In the genomic region with DNA sequence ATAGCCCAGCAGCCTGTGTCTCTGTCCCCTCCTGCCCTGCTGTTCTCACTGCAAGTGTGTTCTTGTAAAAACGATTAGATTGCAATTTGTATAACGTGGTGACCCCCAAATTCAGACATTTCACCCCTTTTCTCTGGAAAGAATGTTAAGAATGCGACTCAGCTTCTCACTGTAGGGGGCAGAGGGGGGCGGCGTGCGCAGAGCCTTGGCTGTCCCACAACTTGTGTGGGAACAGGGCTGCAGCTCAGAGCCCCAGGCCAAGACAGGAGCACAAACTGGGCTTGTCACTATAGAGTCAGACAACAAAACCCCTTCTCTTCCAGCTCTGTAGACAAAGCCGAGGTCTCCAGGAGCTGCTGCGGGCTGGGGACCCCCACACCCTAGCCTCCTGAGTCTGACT, we compare ENCODE assay signal across 13 mouse cellular contexts. TPM values are rescaled to one million over a fixed set of nuclear protein-coding genes. Genes with fewer than 3 reads are reported as not detected.
DNase-seq lines count a peak whose midpoint lies in the region; ATAC-seq and TF ChIP-seq lines count a peak whose summit lies in the region.
"Had no signal": no experiment of that assay in that cellular context is flagged by ENCODE, and none has a peak within 500 bp of the region (broad histone marks: within the 10 kb centered on the region; RNA-seq: fewer than 3 reads in every experiment).

No protein-coding gene starts in this region.

- 8% methylated on average over 8 of the region's 8 CpGs for WGBS in forebrain, embryonic 12.5 days
- WGBS in forebrain, embryonic 16.5 days: 16% methylated on average over 8 of the region's 8 CpGs
- WGBS in lung, embryonic 16.5 days: 18% methylated on average over 8 of the region's 8 CpGs
- 28% methylated on average over 8 of the region's 8 CpGs for WGBS in lung, postnatal 0 days
- 14% methylated on average over 8 of the region's 8 CpGs for whole genome bisulfite sequencing in embryonic facial prominence, embryonic 11.5 days
- WGBS in limb, embryonic 11.5 days: 29% methylated on average over 8 of the region's 8 CpGs
- 68% methylated on average over 8 of the region's 8 CpGs for WGBS in liver, postnatal 0 days (ENCODE audit: insufficient replicate concordance)
- 42% methylated on average over 8 of the region's 8 CpGs for WGBS in intestine, embryonic 15.5 days

- TF ChIP-seq CTCF in lung, postnatal 0 days (IDR thresholded peaks at IDR 0.05): no peak
- no peak for TF ChIP-seq CTCF in liver, postnatal 0 days (IDR thresholded peaks at IDR 0.05; ENCODE audit: low read depth)

- H3K9me3 ChIP-seq in forebrain, embryonic 12.5 days: peaks cover 4% of the 10 kb centered on the region; the same call in 1 of the 2 replicates
- peaks cover 3% of the 10 kb centered on the region; the same call in 1 of the 2 replicates for H3K9me3 ChIP-seq in forebrain, embryonic 16.5 days (ENCODE audit: control insufficient read depth, low read length)
- no peaks in the 10 kb centered on the region for H3K9me3 ChIP-seq in lung, embryonic 16.5 days (ENCODE audit: control insufficient read depth, low read length)
- H3K9me3 ChIP-seq in lung, postnatal 0 days (ENCODE audit: low read length): no peaks in the 10 kb centered on the region
- H3K9me3 ChIP-seq in embryonic facial prominence, embryonic 11.5 days (replicated peaks; ENCODE audit: control insufficient read depth, low read length): no peaks in the 10 kb centered on the region
- H3K9me3 ChIP-seq in limb, embryonic 11.5 days (ENCODE audit: control insufficient read depth, low read length): no peaks in the 10 kb centered on the region
- no peaks in the 10 kb centered on the region for H3K9me3 ChIP-seq in liver, postnatal 0 days (ENCODE audit: low read length)
- no peaks in the 10 kb centered on the region for H3K9me3 ChIP-seq in intestine, embryonic 15.5 days
- H3K9me3 ChIP-seq: liver, embryonic 12.5 days had no signal

- no peak for TF ChIP-seq EP300 in lung, postnatal 0 days (IDR thresholded peaks at IDR 0.05)
- TF ChIP-seq EP300 in liver, postnatal 0 days (IDR thresholded peaks at IDR 0.05; ENCODE audit: low read depth): no peak

- peaks cover 30% of the 10 kb centered on the region for H3K4me1 ChIP-seq in forebrain, embryonic 12.5 days
- 0 out of 2 replicates have a peak, but pooled peaks cover 2% of the 10 kb centered on the region for H3K4me1 ChIP-seq in forebrain, embryonic 16.5 days (replicated peaks; ENCODE audit: control insufficient read depth, insufficient read depth, low read length)
- peaks cover 11% of the 10 kb centered on the region for H3K4me1 ChIP-seq in lung, embryonic 16.5 days (replicated peaks; ENCODE audit: control insufficient read depth, insufficient read depth, low read length)
- H3K4me1 ChIP-seq in lung, postnatal 0 days (ENCODE audit: insufficient read depth, low read depth, low read length): no peaks in the 10 kb centered on the region
- H3K4me1 ChIP-seq in embryonic facial prominence, embryonic 11.5 days (ENCODE audit: control insufficient read depth, insufficient read depth, low read length): peaks cover 5% of the 10 kb centered on the region
- peaks cover 6% of the 10 kb centered on the region; the same call in 1 of the 2 replicates for H3K4me1 ChIP-seq in limb, embryonic 11.5 days (ENCODE audit: control insufficient read depth, insufficient read depth, low read length)
- peaks cover 1% of the 10 kb centered on the region; the same call in 1 of the 2 replicates for H3K4me1 ChIP-seq in liver, postnatal 0 days (ENCODE audit: insufficient read depth)
- peaks cover 15% of the 10 kb centered on the region; the same call in 1 of the 2 replicates for H3K4me1 ChIP-seq in intestine, embryonic 15.5 days (replicated peaks)

- peak overlapping the region; percentile 3; the same call in 1 of the 2 replicates for H3K27ac ChIP-seq in forebrain, embryonic 12.5 days
- H3K27ac ChIP-seq in forebrain, embryonic 16.5 days (ENCODE audit: low read length): no peak overlapping the region
- no peak overlapping the region for H3K27ac ChIP-seq in lung, embryonic 16.5 days (ENCODE audit: low read length)
- no peak overlapping the region for H3K27ac ChIP-seq in lung, postnatal 0 days (ENCODE audit: low read length)
- 0 out of 2 replicates have a peak overlapping the region, but pooled peaks have one; percentile 38 for H3K27ac ChIP-seq in embryonic facial prominence, embryonic 11.5 days (replicated peaks; ENCODE audit: low read depth, low read length)
- H3K27ac ChIP-seq in limb, embryonic 11.5 days (replicated peaks; ENCODE audit: low read depth, low read length): 0 out of 2 replicates have a peak overlapping the region, but pooled peaks have one; percentile 52
- no peak overlapping the region for H3K27ac ChIP-seq in liver, postnatal 0 days (ENCODE audit: low read depth)
- no peak overlapping the region for H3K27ac ChIP-seq in intestine, embryonic 15.5 days
- H3K27ac ChIP-seq: liver, embryonic 12.5 days had no signal

- no peak overlapping the region for H3K4me2 ChIP-seq in forebrain, embryonic 12.5 days
- no peak overlapping the region for H3K4me2 ChIP-seq in forebrain, embryonic 16.5 days (ENCODE audit: low read length)
- no peak overlapping the region for H3K4me2 ChIP-seq in lung, embryonic 16.5 days (ENCODE audit: low read depth, low read length)
- H3K4me2 ChIP-seq in lung, postnatal 0 days (replicated peaks; ENCODE audit: low read depth, low read length): no peak overlapping the region
- H3K4me2 ChIP-seq in embryonic facial prominence, embryonic 11.5 days (ENCODE audit: low read depth, low read length): no peak overlapping the region
- no peak overlapping the region for H3K4me2 ChIP-seq in limb, embryonic 11.5 days (ENCODE audit: low read depth, severe bottlenecking)
- no peak overlapping the region for H3K4me2 ChIP-seq in liver, postnatal 0 days (ENCODE audit: low read depth, low read length)
- H3K4me2 ChIP-seq in intestine, embryonic 15.5 days (replicated peaks): no peak overlapping the region
- H3K4me2 ChIP-seq: liver, embryonic 12.5 days had no signal

- peaks cover 93% of the 10 kb centered on the region for H3K27me3 ChIP-seq in forebrain, embryonic 12.5 days
- peaks cover 12% of the 10 kb centered on the region for H3K27me3 ChIP-seq in forebrain, embryonic 16.5 days (replicated peaks; ENCODE audit: control insufficient read depth, insufficient read depth, low read length)
- H3K27me3 ChIP-seq in lung, embryonic 16.5 days (ENCODE audit: control insufficient read depth, insufficient read depth, low read depth, low read length): no peaks in the 10 kb centered on the region
- no peaks in the 10 kb centered on the region for H3K27me3 ChIP-seq in lung, postnatal 0 days (replicated peaks; ENCODE audit: insufficient read depth, low read length)
- no peaks in the 10 kb centered on the region for H3K27me3 ChIP-seq in embryonic facial prominence, embryonic 11.5 days (ENCODE audit: control insufficient read depth, insufficient read depth, low read length)
- no peaks in the 10 kb centered on the region for H3K27me3 ChIP-seq in limb, embryonic 11.5 days (ENCODE audit: control insufficient read depth, insufficient read depth, low read length)
- no peaks in the 10 kb centered on the region for H3K27me3 ChIP-seq in liver, postnatal 0 days (ENCODE audit: insufficient read depth, low read length)
- H3K27me3 ChIP-seq in intestine, embryonic 15.5 days (replicated peaks): no peaks in the 10 kb centered on the region
- H3K27me3 ChIP-seq: liver, embryonic 12.5 days had no signal

- H3K9ac ChIP-seq in forebrain, embryonic 12.5 days: no peak overlapping the region
- H3K9ac ChIP-seq in forebrain, embryonic 16.5 days (replicated peaks; ENCODE audit: low read depth, low read length): no peak overlapping the region
- 0 out of 2 replicates have a peak overlapping the region, but pooled peaks have one; percentile 12 for H3K9ac ChIP-seq in lung, embryonic 16.5 days (ENCODE audit: low read length)
- H3K9ac ChIP-seq in lung, postnatal 0 days (replicated peaks; ENCODE audit: low read depth): no peak overlapping the region
- no peak overlapping the region for H3K9ac ChIP-seq in embryonic facial prominence, embryonic 11.5 days (replicated peaks; ENCODE audit: low read length)
- peak overlapping the region; percentile 28; the same call in 1 of the 2 replicates for H3K9ac ChIP-seq in limb, embryonic 11.5 days (ENCODE audit: low read length)
- no peak overlapping the region for H3K9ac ChIP-seq in liver, postnatal 0 days (replicated peaks)
- H3K9ac ChIP-seq in intestine, embryonic 15.5 days: no peak overlapping the region
- H3K9ac ChIP-seq: liver, embryonic 12.5 days had no signal

- DNase-seq in lung, postnatal 0 days (ENCODE audit: low spot score): no peak
- no peak for DNase-seq in embryonic facial prominence, embryonic 11.5 days (ENCODE audit: low spot score)
- no peak for DNase-seq in limb, embryonic 11.5 days (ENCODE audit: low spot score)
- DNase-seq in liver, postnatal 0 days: no peak
- DNase-seq: adrenal gland, adult 2 months; cerebellum, adult 9-11 months; right cerebral cortex, postnatal 14 days had no signal

- H3K36me3 ChIP-seq in forebrain, embryonic 12.5 days (replicated peaks): peaks cover 18% of the 10 kb centered on the region
- peaks cover 4% of the 10 kb centered on the region for H3K36me3 ChIP-seq in forebrain, embryonic 16.5 days (ENCODE audit: control insufficient read depth, insufficient read depth)
- H3K36me3 ChIP-seq in lung, embryonic 16.5 days (ENCODE audit: control insufficient read depth, insufficient read depth, low read length): peaks cover 9% of the 10 kb centered on the region
- H3K36me3 ChIP-seq in lung, postnatal 0 days (ENCODE audit: insufficient read depth, low read length): peaks cover 22% of the 10 kb centered on the region; the same call in 1 of the 2 replicates
- H3K36me3 ChIP-seq in embryonic facial prominence, embryonic 11.5 days (replicated peaks; ENCODE audit: control insufficient read depth, insufficient read depth, low read depth, low read length): no peaks in the 10 kb centered on the region; the same call in 1 of the 2 replicates
- H3K36me3 ChIP-seq in limb, embryonic 11.5 days (ENCODE audit: control insufficient read depth, insufficient read depth, low read length): peaks cover 2% of the 10 kb centered on the region; the same call in 1 of the 2 replicates
- peaks cover 13% of the 10 kb centered on the region for H3K36me3 ChIP-seq in liver, postnatal 0 days (replicated peaks; ENCODE audit: insufficient read depth, low read length)
- H3K36me3 ChIP-seq in intestine, embryonic 15.5 days: peaks cover 6% of the 10 kb centered on the region; the same call in 1 of the 2 replicates

- no peak for ATAC-seq in forebrain, embryonic 12.5 days (ENCODE audit: low FRiP score)
- no peak for ATAC-seq in forebrain, embryonic 16.5 days
- peak; percentile 34; the same call in 1 of the 2 replicates for ATAC-seq in lung, embryonic 16.5 days (ENCODE audit: low read depth)
- ATAC-seq in lung, postnatal 0 days: no peak
- ATAC-seq in embryonic facial prominence, embryonic 11.5 days (replicated peaks; ENCODE audit: insufficient number of reproducible peaks, low FRiP score, low TSS enrichment, low read depth): no peak
- ATAC-seq in limb, embryonic 11.5 days (ENCODE audit: insufficient number of reproducible peaks, low FRiP score, low TSS enrichment, low read depth): no peak
- no peak for ATAC-seq in liver, postnatal 0 days
- ATAC-seq in intestine, embryonic 15.5 days: no peak
- ATAC-seq: intestine, embryonic 16.5 days had no signal

- no peak overlapping the region for H3K4me3 ChIP-seq in forebrain, embryonic 12.5 days (replicated peaks)
- H3K4me3 ChIP-seq in forebrain, embryonic 16.5 days (replicated peaks; ENCODE audit: low read length): no peak overlapping the region
- H3K4me3 ChIP-seq in lung, embryonic 16.5 days (ENCODE audit: low read length): no peak overlapping the region
- no peak overlapping the region for H3K4me3 ChIP-seq in lung, postnatal 0 days (ENCODE audit: low read depth, low read length)
- no peak overlapping the region for H3K4me3 ChIP-seq in embryonic facial prominence, embryonic 11.5 days (ENCODE audit: low read depth, low read length)
- H3K4me3 ChIP-seq in limb, embryonic 11.5 days (ENCODE audit: low read depth, low read length): no peak overlapping the region
- no peak overlapping the region for H3K4me3 ChIP-seq in liver, postnatal 0 days (ENCODE audit: low read depth, low read length)
- H3K4me3 ChIP-seq in intestine, embryonic 15.5 days (replicated peaks): no peak overlapping the region
- H3K4me3 ChIP-seq: liver, embryonic 12.5 days had no signal

RNA-seq across cellular contexts. Expression of a gene that starts 21.7 kb away (rescaled TPM):
- 45.5 and 47.1 TPM in 2 replicates for polyA plus RNA-seq in forebrain, embryonic 12.5 days (2016; fragmentation: Nextera tagmentation; extraction: Ambion mirVana)
- 41.4 and 44.0 TPM in 2 replicates for polyA plus RNA-seq in forebrain, embryonic 16.5 days (2015; fragmentation: Nextera tagmentation; extraction: Ambion mirVana)
- polyA plus RNA-seq in lung, embryonic 16.5 days (2015; fragmentation: Nextera tagmentation; extraction: Ambion mirVana): 55.0 and 60.5 TPM in 2 replicates
- 40.1 and 44.2 TPM in 2 replicates for polyA plus RNA-seq in lung, postnatal 0 days (2015; fragmentation: Nextera tagmentation; extraction: Ambion mirVana)
- 50.1 and 54.5 TPM in 2 replicates for polyA plus RNA-seq in embryonic facial prominence, embryonic 11.5 days (2014; fragmentation: Nextera tagmentation; extraction: Ambion mirVana)
- 51.6 and 52.0 TPM in 2 replicates for polyA plus RNA-seq in limb, embryonic 11.5 days (2014; fragmentation: Nextera tagmentation; extraction: Ambion mirVana)
- 12.8 and 13.1 TPM in 2 replicates for polyA plus RNA-seq in liver, postnatal 0 days (2015; fragmentation: Nextera tagmentation; extraction: Ambion mirVana)
- polyA plus RNA-seq in intestine, embryonic 15.5 days (2015; fragmentation: Nextera tagmentation; extraction: Ambion mirVana): 36.2 and 38.2 TPM in 2 replicates

RNA-seq across cellular contexts. Expression of a gene that starts 21.8 kb away (rescaled TPM):
- 18.1 and 18.2 TPM in 2 replicates for polyA plus RNA-seq in forebrain, embryonic 12.5 days (2016; fragmentation: Nextera tagmentation; extraction: Ambion mirVana)
- polyA plus RNA-seq in forebrain, embryonic 16.5 days (2015; fragmentation: Nextera tagmentation; extraction: Ambion mirVana): 12.8 and 14.6 TPM in 2 replicates
- polyA plus RNA-seq in lung, embryonic 16.5 days (2015; fragmentation: Nextera tagmentation; extraction: Ambion mirVana): 17.4 and 18.7 TPM in 2 replicates
- polyA plus RNA-seq in lung, postnatal 0 days (2015; fragmentation: Nextera tagmentation; extraction: Ambion mirVana): 8.7 and 9.7 TPM in 2 replicates
- polyA plus RNA-seq in embryonic facial prominence, embryonic 11.5 days (2014; fragmentation: Nextera tagmentation; extraction: Ambion mirVana): 15.3 and 18.2 TPM in 2 replicates
- 19.7 and 21.4 TPM in 2 replicates for polyA plus RNA-seq in limb, embryonic 11.5 days (2014; fragmentation: Nextera tagmentation; extraction: Ambion mirVana)
- 3.1 and 3.4 TPM in 2 replicates for polyA plus RNA-seq in liver, postnatal 0 days (2015; fragmentation: Nextera tagmentation; extraction: Ambion mirVana)
- 13.3 and 14.0 TPM in 2 replicates for polyA plus RNA-seq in intestine, embryonic 15.5 days (2015; fragmentation: Nextera tagmentation; extraction: Ambion mirVana)

Comparison
In these comparisons a context has a peak if more than half of its experiments do, and no peak if none do; other contexts are left out.
1. H3K27ac ChIP-seq: peak in forebrain, embryonic 12.5 days (single experiment), embryonic facial prominence, embryonic 11.5 days (single experiment) and limb, embryonic 11.5 days (single experiment); none in forebrain, embryonic 16.5 days (single experiment), lung, embryonic 16.5 days (single experiment), lung, postnatal 0 days (single experiment), liver, postnatal 0 days (single experiment) and intestine, embryonic 15.5 days (single experiment).
2. H3K9ac ChIP-seq: peak in lung, embryonic 16.5 days (single experiment) and limb, embryonic 11.5 days (single experiment); none in forebrain, embryonic 12.5 days (single experiment), forebrain, embryonic 16.5 days (single experiment), lung, postnatal 0 days (single experiment), embryonic facial prominence, embryonic 11.5 days (single experiment), liver, postnatal 0 days (single experiment) and intestine, embryonic 15.5 days (single experiment).